Mouse (Mus musculus) forebrain, embryonic 15.5 days (tissue): Measurements from ENCODE around the gene Hps5. TPM values are rescaled to one million over a fixed set of nuclear protein-coding genes. Genes with fewer than 3 reads are reported as not detected.

Source experiments
- ATAC-seq: fragments of 200-750 bp; cut with Nextera tagmentation; replicated peaks from 2 replicates; pipeline ENCODE4 v1.8.0; 2017; ENCODE audit warnings: mild to moderate bottlenecking, moderate TSS enrichment, moderate library complexity
- H3K27ac ChIP-seq: fragments of 300-500 bp; sonication (generic); replicated peaks from 2 replicates; pipeline ENCODE4 v1.5.1; 2015; ENCODE audit warnings: mild to moderate bottlenecking, inconsistent platforms
- H3K27me3 ChIP-seq: fragments of 300-500 bp; sonication (generic); 2 replicates; pipeline ENCODE4 v1.6.1; 2015; ENCODE audit warnings: inconsistent platforms
- H3K36me3 ChIP-seq: fragments of 300-500 bp; sonication (generic); 2 replicates; pipeline ENCODE4 v1.6.1; 2015; ENCODE audit warnings: mild to moderate bottlenecking, inconsistent platforms
- H3K4me1 ChIP-seq: fragments of 300-500 bp; sonication (generic); 2 replicates; pipeline ENCODE4 v1.6.1; 2015; ENCODE audit warnings: inconsistent platforms
- H3K4me2 ChIP-seq: fragments of 300-500 bp; sonication (generic); replicated peaks from 2 replicates; pipeline ENCODE4 v1.6.1; 2015; ENCODE audit warnings: mild to moderate bottlenecking, inconsistent platforms
- H3K4me3 ChIP-seq: fragments of 300-500 bp; sonication (generic); 2 replicates; pipeline ENCODE4 v1.5.1; 2015; ENCODE audit warnings: mild to moderate bottlenecking, inconsistent platforms
- H3K9ac ChIP-seq: fragments of 300-500 bp; sonication (generic); replicated peaks from 2 replicates; pipeline ENCODE4 v1.6.1; 2015; ENCODE audit warnings: mild to moderate bottlenecking, inconsistent platforms
- H3K9me3 ChIP-seq: fragments of 300-500 bp; sonication (generic); 2 replicates; pipeline ENCODE4 v1.6.1; 2016; ENCODE audit warnings: inconsistent platforms
- WGBS: fragments of 180-500 bp; shearing (Covaris S2); methylation state at CpG from one replicate; pipeline ENCODE4 v1.1.7; 2015; ENCODE audit warnings: mixed read lengths; 5-methylcytosine and 5-hydroxymethylcytosine counted together
- polyA plus RNA-seq: library from polyadenylated mRNA; unstranded; fragments of >200 nt; fragmentation: Nextera tagmentation; extraction: Ambion mirVana; gene quantifications from 2 replicates; pipeline ENCODE4 v1.2.1, GENCODE M21; 2015

Gene Hps5
- polyA plus RNA-seq, result 15.1 and 16.5 TPM in 2 replicates

- ATAC-seq, result peak; percentile 97
These were observed at the start of gene Hps5, which contains the start of gene Gtf2h1 for GRCm38 (mm10) chr7:46795287-46796205. Gene Hps5, minus strand, starts transcription at chr7:46796064. Gene Gtf2h1, plus strand, starts transcription at chr7:46796103.

GRCm38 (mm10) chr7:46845211-46845977 is 49.5 kb upstream of the Hps5 start:
- Histone ChIP-seq H3K4me3 (peak overlapping the region; percentile 84), H3K27me3 (no peaks in the 10 kb centered on the region), H3K9me3 (no peaks in the 10 kb centered on the region), H3K4me1 (peaks cover 21% of the 10 kb centered on the region), H3K27ac (peak overlapping the region; percentile 87), H3K9ac (peak overlapping the region; percentile 83), H3K4me2 (peak overlapping the region; percentile 90), H3K36me3 (peaks cover 17% of the 10 kb centered on the region)
- peak; percentile 87 for ATAC-seq
- WGBS, result under 1% methylated on average over 51 of the region's 51 CpGs

More at GRCm38 (mm10) chr7:46795287-46796205, at the start of gene Hps5, which contains the start of gene Gtf2h1:
- Histone ChIP-seq H3K9ac (peak within 1 kb of the TSS; percentile 94), H3K4me2 (peak within 1 kb of the TSS; percentile 89), H3K27me3 (no peaks in the 10 kb centered on the region), H3K4me3 (peak within 1 kb of the TSS; percentile 89), H3K9me3 (no peaks in the 10 kb centered on the region), H3K36me3 (peaks cover 11% of the 10 kb centered on the region), H3K4me1 (peaks cover 30% of the 10 kb centered on the region), H3K27ac (peak within 1 kb of the TSS; percentile 93)
- under 1% methylated on average over 75 of the region's 75 CpGs for WGBS

- whole genome bisulfite sequencing, result 88% methylated on average over 4 of the region's 4 CpGs
- H3K36me3 ChIP-seq, result peaks cover 3% of the 10 kb centered on the region; the same call in 1 of the 2 replicates
- H3K4me1 ChIP-seq, result peaks cover 31% of the 10 kb centered on the region
- no peaks in the 10 kb centered on the region for H3K9me3 ChIP-seq
- H3K27ac ChIP-seq, result no peak overlapping the region
- no peak for ATAC-seq
- H3K4me3 ChIP-seq, result no peak overlapping the region
- no peaks in the 10 kb centered on the region for H3K27me3 ChIP-seq
- H3K4me2 ChIP-seq, result no peak overlapping the region
- no peak overlapping the region for H3K9ac ChIP-seq
These were observed 47.7 kb upstream of the Hps5 start for GRCm38 (mm10) chr7:46843576-46843975.

GRCm38 (mm10) chr7:46842278-46842677 is 46.4 kb upstream of the Hps5 start:
- Histone ChIP-seq H3K36me3 (no peaks in the 10 kb centered on the region), H3K4me1 (peaks cover 36% of the 10 kb centered on the region), H3K9ac (no peak overlapping the region), H3K27me3 (no peaks in the 10 kb centered on the region), H3K9me3 (no peaks in the 10 kb centered on the region), H3K4me3 (no peak overlapping the region), H3K4me2 (no peak overlapping the region), H3K27ac (no peak overlapping the region)
- 28% methylated on average over 5 of the region's 5 CpGs for WGBS
- ATAC-seq, result no peak

- no peak for ATAC-seq
- Histone ChIP-seq H3K4me3 (no peak within 1 kb of the TSS), H3K9ac (no peak within 1 kb of the TSS), H3K4me1 (peaks cover 26% of the 10 kb centered on the region), H3K36me3 (no peaks in the 10 kb centered on the region), H3K9me3 (no peaks in the 10 kb centered on the region), H3K27me3 (no peaks in the 10 kb centered on the region), H3K27ac (no peak within 1 kb of the TSS), H3K4me2 (no peak within 1 kb of the TSS)
- 25% methylated on average over 6 of the region's 6 CpGs for WGBS
These were observed 45.1 kb upstream of the Hps5 start, which contains the start of gene Ldha for GRCm38 (mm10) chr7:46840787-46841525. Gene Ldha, plus strand, starts transcription at chr7:46841475.

- ATAC-seq, result no peak
- H3K4me2 ChIP-seq, result no peak overlapping the region
- H3K27me3 ChIP-seq, result no peaks in the 10 kb centered on the region
- H3K9me3 ChIP-seq, result no peaks in the 10 kb centered on the region
- H3K4me3 ChIP-seq, result no peak overlapping the region
- H3K4me1 ChIP-seq, result peaks cover 27% of the 10 kb centered on the region
- no peaks in the 10 kb centered on the region for H3K36me3 ChIP-seq
- no peak overlapping the region for H3K9ac ChIP-seq
- no peak overlapping the region for H3K27ac ChIP-seq
- WGBS, result 51% methylated on average over 4 of the region's 4 CpGs
These were observed 44.5 kb upstream of the Hps5 start for GRCm38 (mm10) chr7:46840326-46840725.

- no peak overlapping the region for H3K9ac ChIP-seq
- H3K4me1 ChIP-seq, result peaks cover 23% of the 10 kb centered on the region
- no peaks in the 10 kb centered on the region for H3K9me3 ChIP-seq
- H3K4me3 ChIP-seq, result no peak overlapping the region
- 74% methylated on average over 5 of the region's 5 CpGs for whole genome bisulfite sequencing
- no peaks in the 10 kb centered on the region for H3K27me3 ChIP-seq
- H3K4me2 ChIP-seq, result no peak overlapping the region
- no peak overlapping the region for H3K27ac ChIP-seq
- ATAC-seq, result no peak
- H3K36me3 ChIP-seq, result no peaks in the 10 kb centered on the region
These were observed 44.0 kb upstream of the Hps5 start for GRCm38 (mm10) chr7:46839861-46840260.

- no peak for ATAC-seq
- peak overlapping the region; percentile 81 for H3K27ac ChIP-seq
- no peaks in the 10 kb centered on the region for H3K9me3 ChIP-seq
- peak overlapping the region; percentile 31; the same call in 1 of the 2 replicates for H3K4me2 ChIP-seq
- 46% methylated on average over 7 of the region's 7 CpGs for WGBS
- peaks cover 23% of the 10 kb centered on the region for H3K4me1 ChIP-seq
- no peaks in the 10 kb centered on the region for H3K27me3 ChIP-seq
- no peak overlapping the region for H3K4me3 ChIP-seq
- H3K9ac ChIP-seq, result no peak overlapping the region
- H3K36me3 ChIP-seq, result no peaks in the 10 kb centered on the region
These were observed 43.6 kb upstream of the Hps5 start for GRCm38 (mm10) chr7:46839446-46839845.

GRCm38 (mm10) chr7:46838891-46839302 is 43.0 kb upstream of the Hps5 start:
- Histone ChIP-seq H3K4me2 (peak overlapping the region; percentile 31), H3K36me3 (no peaks in the 10 kb centered on the region), H3K27me3 (no peaks in the 10 kb centered on the region), H3K9me3 (no peaks in the 10 kb centered on the region), H3K27ac (peak overlapping the region; percentile 81), H3K4me3 (0 out of 2 replicates have a peak overlapping the region, but pooled peaks have one; percentile 14), H3K9ac (no peak overlapping the region), H3K4me1 (peaks cover 23% of the 10 kb centered on the region)
- WGBS, result 9% methylated on average over 8 of the region's 8 CpGs
- peak; percentile 87 for ATAC-seq

- H3K4me3 ChIP-seq, result no peak overlapping the region
- no peaks in the 10 kb centered on the region for H3K36me3 ChIP-seq
- H3K9ac ChIP-seq, result 0 out of 2 replicates have a peak overlapping the region, but pooled peaks have one; percentile 10
- H3K27ac ChIP-seq, result peak overlapping the region; percentile 81
- ATAC-seq, result peak; percentile 72
- peak overlapping the region; percentile 31 for H3K4me2 ChIP-seq
- H3K27me3 ChIP-seq, result no peaks in the 10 kb centered on the region
- 2% methylated on average over 8 of the region's 9 CpGs for WGBS
- peaks cover 23% of the 10 kb centered on the region for H3K4me1 ChIP-seq
- H3K9me3 ChIP-seq, result no peaks in the 10 kb centered on the region
These were observed 42.3 kb upstream of the Hps5 start for GRCm38 (mm10) chr7:46838104-46838671.

- WGBS, result 48% methylated on average over 5 of the region's 5 CpGs
- ATAC-seq, result no peak
- no peak overlapping the region for H3K4me3 ChIP-seq
These were observed 41.2 kb upstream of the Hps5 start for GRCm38 (mm10) chr7:46837073-46837472.

More at GRCm38 (mm10) chr7:46837073-46837472, 41.2 kb upstream of the Hps5 start:
- H3K9ac ChIP-seq, result no peak overlapping the region
- H3K4me2 ChIP-seq, result no peak overlapping the region
- H3K9me3 ChIP-seq, result no peaks in the 10 kb centered on the region
- H3K27ac ChIP-seq, result no peak overlapping the region
- no peaks in the 10 kb centered on the region for H3K27me3 ChIP-seq
- H3K36me3 ChIP-seq, result no peaks in the 10 kb centered on the region
- peaks cover 23% of the 10 kb centered on the region for H3K4me1 ChIP-seq
